Mouse (Mus musculus) limb, embryonic 11.5 days (tissue): ENCODE results near the gene Ubxn7. TPM values are rescaled to one million over a fixed set of nuclear protein-coding genes. Genes with fewer than 3 reads are reported as not detected.

ENCODE experiments used
- ATAC-seq: fragments of 200-750 bp; cut with Nextera tagmentation; 2 replicates; pipeline ENCODE4 v1.8.0; 2017; ENCODE audit warnings: low read depth; ENCODE audit not compliant: insufficient number of reproducible peaks, low FRiP score, low TSS enrichment
- DNase-seq: peaks from one replicate; pipeline ENCODE4 v3.0.0-alpha.2; 2015; ENCODE audit warnings: low spot score
- H3K27ac ChIP-seq: fragments of 300-500 bp; sonication (generic); replicated peaks from 2 replicates; pipeline ENCODE4 v1.5.1; 2014; ENCODE audit warnings: low read depth, mild to moderate bottlenecking, low read length
- H3K27me3 ChIP-seq: fragments of 300-500 bp; sonication (generic); 2 replicates; pipeline ENCODE4 v1.6.1; 2014; ENCODE audit warnings: mild to moderate bottlenecking, low read length, mixed read lengths; ENCODE audit not compliant: control insufficient read depth, insufficient read depth
- H3K36me3 ChIP-seq: fragments of 300-500 bp; sonication (generic); 2 replicates; pipeline ENCODE4 v1.6.1; 2014; ENCODE audit warnings: mild to moderate bottlenecking, low read length, moderate library complexity, mixed read lengths; ENCODE audit not compliant: control insufficient read depth, insufficient read depth
- H3K4me1 ChIP-seq: fragments of 300-500 bp; sonication (generic); 2 replicates; pipeline ENCODE4 v1.6.1; 2014; ENCODE audit warnings: low read length, mixed read lengths; ENCODE audit not compliant: control insufficient read depth, insufficient read depth
- H3K4me2 ChIP-seq: fragments of 300-500 bp; sonication (generic); 2 replicates; pipeline ENCODE4 v1.6.1; 2014; ENCODE audit warnings: low read depth, mild to moderate bottlenecking, moderate library complexity; ENCODE audit not compliant: severe bottlenecking
- H3K4me3 ChIP-seq: fragments of 300-500 bp; sonication (generic); 2 replicates; pipeline ENCODE4 v1.5.1; 2014; ENCODE audit warnings: low read depth, low read length
- H3K9ac ChIP-seq: fragments of 300-500 bp; sonication (generic); 2 replicates; pipeline ENCODE4 v1.6.1; 2014; ENCODE audit warnings: mild to moderate bottlenecking, low read length
- H3K9me3 ChIP-seq: fragments of 300-500 bp; sonication (generic); 2 replicates; pipeline ENCODE4 v1.6.1; 2016; ENCODE audit warnings: low read length; ENCODE audit not compliant: control insufficient read depth
- WGBS: fragments of 180-500 bp; shearing (Covaris S2); extraction: QIAGEN DNeasy Blood & Tissue Kit; methylation state at CpG from one replicate; pipeline ENCODE4 v1.1.7; 2014; 5-methylcytosine and 5-hydroxymethylcytosine counted together
- polyA plus RNA-seq: library from polyadenylated mRNA; unstranded; fragments of >200 nt; fragmentation: Nextera tagmentation; extraction: Ambion mirVana; gene quantifications from 2 replicates; pipeline ENCODE4 v1.2.1, GENCODE M21; 2014

Ubxn7 gene
- polyA plus RNA-seq, 1 experiment from 2014 or later, result 28.0 TPM

DNA sequence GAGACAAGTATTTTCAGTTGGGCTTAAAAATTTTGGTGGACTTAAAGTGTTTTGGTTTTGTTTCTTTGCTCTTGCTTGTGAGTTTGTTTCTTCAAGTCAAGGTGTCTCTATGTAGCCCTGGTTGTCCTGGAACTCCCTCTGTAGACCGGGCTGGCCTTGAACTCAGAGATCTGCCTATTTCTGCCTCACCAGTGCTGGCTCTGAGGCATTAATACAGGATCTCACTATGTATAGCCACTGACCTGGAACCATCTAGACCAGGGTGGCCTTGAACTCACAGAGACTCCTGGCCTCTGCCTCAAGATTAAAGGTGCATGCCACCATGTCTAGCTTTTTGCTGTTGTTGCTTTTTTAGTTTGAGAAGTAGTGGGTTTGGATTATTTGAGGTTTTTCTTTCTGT is 99.9 kb downstream of the Ubxn7 start:
- 93% methylated on average over 1 of the region's 1 CpGs for WGBS
- no peak for DNase-seq
- Histone ChIP-seq H3K27me3 (no peaks in the 10 kb centered on the region), H3K4me1 (0 out of 2 replicates have a peak, but pooled peaks cover 3% of the 10 kb centered on the region), H3K4me2 (peak overlapping the region; percentile 95; the same call in 1 of the 2 replicates), H3K9me3 (no peaks in the 10 kb centered on the region), H3K4me3 (no peak overlapping the region), H3K9ac (0 out of 2 replicates have a peak overlapping the region, but pooled peaks have one; percentile 74), H3K36me3 (no peaks in the 10 kb centered on the region), H3K27ac (no peak overlapping the region)
- ATAC-seq, result no peak

DNA sequence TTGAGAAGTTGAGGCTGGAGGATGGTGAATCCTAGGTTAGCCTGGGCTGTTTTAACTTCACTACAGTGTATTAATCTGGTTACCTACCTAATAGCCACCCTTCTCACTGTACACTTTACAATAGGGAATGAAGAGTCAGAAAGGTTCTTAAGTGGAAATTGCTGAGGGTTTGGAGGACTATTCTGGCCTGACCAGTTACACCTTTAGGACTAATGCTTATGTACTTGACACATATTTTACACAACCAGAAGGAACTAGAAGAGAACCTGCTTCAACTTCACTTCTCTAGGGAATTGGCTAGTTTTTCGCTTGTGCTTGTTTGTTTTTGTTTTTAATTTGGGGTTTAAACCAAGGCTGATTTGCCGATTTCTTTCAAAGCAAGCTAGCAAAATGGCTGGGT is 101.1 kb downstream of the Ubxn7 start:
- Histone ChIP-seq H3K9ac (no peak overlapping the region), H3K9me3 (no peaks in the 10 kb centered on the region), H3K4me3 (no peak overlapping the region), H3K36me3 (no peaks in the 10 kb centered on the region), H3K27ac (no peak overlapping the region), H3K4me1 (0 out of 2 replicates have a peak, but pooled peaks cover 3% of the 10 kb centered on the region), H3K4me2 (no peak overlapping the region), H3K27me3 (no peaks in the 10 kb centered on the region)
- DNase-seq, result no peak
- ATAC-seq, result no peak
- WGBS, result 84% methylated on average over 2 of the region's 2 CpGs

DNA sequence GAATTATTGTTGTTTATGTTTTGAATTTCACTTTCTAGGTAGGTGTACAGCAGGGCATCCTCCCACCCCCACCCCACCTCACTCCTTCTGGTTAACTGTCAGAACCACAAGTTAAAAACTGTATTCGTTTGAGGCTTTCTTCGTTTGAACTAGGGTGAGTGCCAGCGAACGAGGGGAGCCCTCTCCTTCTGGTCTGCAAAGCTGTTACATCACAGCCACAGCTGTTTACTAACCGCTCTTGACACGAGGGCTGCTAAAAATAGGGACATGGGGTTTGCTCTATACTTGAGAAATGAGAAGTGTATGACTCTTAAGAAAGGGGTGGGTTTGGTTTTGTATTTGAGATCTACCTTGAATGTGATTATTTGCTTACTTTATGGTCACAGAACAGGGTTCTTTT is 102.0 kb downstream of the Ubxn7 start:
- ATAC-seq (no peak), DNase-seq (no peak)
- Histone ChIP-seq H3K9me3 (no peaks in the 10 kb centered on the region), H3K4me3 (no peak overlapping the region), H3K9ac (no peak overlapping the region), H3K36me3 (no peaks in the 10 kb centered on the region), H3K4me1 (0 out of 2 replicates have a peak, but pooled peaks cover 3% of the 10 kb centered on the region), H3K4me2 (no peak overlapping the region), H3K27me3 (no peaks in the 10 kb centered on the region), H3K27ac (no peak overlapping the region)
- WGBS, result 66% methylated on average over 6 of the region's 6 CpGs

DNA sequence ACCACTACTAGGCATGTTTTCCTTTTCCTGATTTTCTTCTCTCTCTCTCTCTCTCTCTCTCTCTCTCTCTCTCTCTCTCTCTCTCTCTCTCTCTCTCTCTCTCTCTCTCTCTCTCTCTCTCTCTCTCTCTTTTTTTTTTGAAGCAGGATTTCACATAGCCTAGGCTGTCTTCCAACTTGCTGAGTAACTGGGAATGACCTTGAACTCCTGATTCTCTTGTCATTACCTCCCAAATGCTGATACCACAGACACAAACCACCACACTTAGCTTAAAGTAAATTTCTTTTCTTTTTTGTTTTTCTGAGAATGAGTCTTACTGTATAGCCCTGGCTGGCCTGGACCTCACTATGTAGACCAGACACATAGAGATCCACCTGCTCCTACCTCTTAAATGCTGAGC is 102.6 kb downstream of the Ubxn7 start:
- no peak overlapping the region for H3K9ac ChIP-seq
- DNase-seq, result no peak
- H3K27me3 ChIP-seq, result no peaks in the 10 kb centered on the region
- no peak overlapping the region for H3K27ac ChIP-seq
- no peak overlapping the region for H3K4me3 ChIP-seq
- 0 out of 2 replicates have a peak, but pooled peaks cover 3% of the 10 kb centered on the region for H3K4me1 ChIP-seq
- no peak overlapping the region for H3K4me2 ChIP-seq
- no peaks in the 10 kb centered on the region for H3K9me3 ChIP-seq
- no peak for ATAC-seq
- no peaks in the 10 kb centered on the region for H3K36me3 ChIP-seq

DNA sequence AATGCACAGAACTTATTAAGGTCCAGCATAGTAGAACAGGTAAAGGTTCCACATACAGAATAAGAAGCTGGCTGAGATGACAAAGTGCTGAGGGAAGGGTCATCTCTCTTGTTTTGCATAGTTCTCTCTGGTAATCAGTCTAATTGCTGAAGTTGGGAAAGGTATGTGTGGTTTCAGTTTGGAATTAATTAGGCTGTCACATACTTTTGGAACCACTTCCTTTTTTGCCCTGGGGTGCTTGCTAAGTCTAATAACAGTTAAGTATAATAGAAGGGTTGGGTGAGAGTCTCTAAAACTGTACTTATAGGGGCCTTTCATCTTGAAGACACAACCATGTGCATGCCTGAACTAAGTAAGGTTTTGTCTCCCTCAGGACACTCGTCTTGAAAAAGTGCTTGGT is 104.6 kb downstream of the Ubxn7 start:
- DNase-seq (no peak), ATAC-seq (no peak)
- WGBS, result 51% methylated on average over 1 of the region's 1 CpGs
- H3K4me2 ChIP-seq, result no peak overlapping the region
- no peaks in the 10 kb centered on the region for H3K27me3 ChIP-seq
- no peak overlapping the region for H3K4me3 ChIP-seq
- no peak overlapping the region for H3K27ac ChIP-seq
- H3K36me3 ChIP-seq, result no peaks in the 10 kb centered on the region
- H3K4me1 ChIP-seq, result no peaks in the 10 kb centered on the region
- H3K9ac ChIP-seq, result no peak overlapping the region
- H3K9me3 ChIP-seq, result no peaks in the 10 kb centered on the region

DNA sequence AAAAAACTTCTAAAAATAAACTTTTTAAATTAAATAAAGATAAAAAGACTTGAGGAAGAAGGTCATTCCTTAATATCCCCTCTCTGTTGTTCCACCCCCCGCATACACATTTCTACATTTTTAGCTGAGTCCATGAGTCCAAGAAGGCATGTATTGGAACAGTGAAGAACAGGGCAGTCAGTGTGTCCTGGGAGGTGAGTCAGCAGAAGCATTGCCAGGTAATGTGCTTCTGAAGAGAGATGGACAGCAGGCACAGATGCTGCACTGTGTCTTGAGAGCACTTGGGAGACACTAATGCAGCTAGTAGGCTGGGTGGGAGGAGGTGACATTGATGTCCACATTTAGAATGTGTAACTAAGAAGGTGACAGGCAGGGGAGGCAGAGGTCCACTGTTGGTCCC is 105.2 kb downstream of the Ubxn7 start:
- DNase-seq (no peak), ATAC-seq (no peak)
- H3K4me2 ChIP-seq, result no peak overlapping the region
- WGBS, result 97% methylated on average over 1 of the region's 1 CpGs
- H3K4me3 ChIP-seq, result no peak overlapping the region
- H3K9me3 ChIP-seq, result no peaks in the 10 kb centered on the region
- no peak overlapping the region for H3K9ac ChIP-seq
- no peaks in the 10 kb centered on the region for H3K4me1 ChIP-seq
- no peaks in the 10 kb centered on the region for H3K27me3 ChIP-seq
- no peak overlapping the region for H3K27ac ChIP-seq
- H3K36me3 ChIP-seq, result no peaks in the 10 kb centered on the region

DNA sequence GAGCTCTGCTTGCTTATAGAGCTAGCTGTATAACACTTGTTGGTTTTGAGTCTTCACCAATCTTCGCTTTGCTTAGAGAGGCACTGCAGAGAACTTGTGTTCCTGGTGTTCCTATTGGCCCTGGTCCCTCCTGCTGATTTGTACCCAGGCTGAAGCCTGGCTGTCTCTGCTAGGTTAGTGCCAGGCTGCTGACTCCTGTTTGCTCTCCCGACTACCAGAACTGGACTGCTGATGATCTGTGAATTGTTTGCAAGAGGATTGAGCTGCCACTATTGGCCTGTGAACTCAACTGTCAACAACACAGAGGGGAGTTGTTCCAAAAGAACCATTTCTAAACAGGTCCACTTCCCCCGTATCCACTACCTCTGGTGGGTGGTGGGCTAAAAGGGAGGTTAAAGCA is 109.4 kb downstream of the Ubxn7 start:
- 97% methylated on average over 3 of the region's 3 CpGs for WGBS
- H3K4me2 ChIP-seq, result no peak overlapping the region
- no peak for ATAC-seq

More for the DNA sequence above, 109.4 kb downstream of the Ubxn7 start:
- Histone ChIP-seq H3K36me3 (peaks cover 2% of the 10 kb centered on the region; the same call in 1 of the 2 replicates), H3K4me1 (no peaks in the 10 kb centered on the region), H3K27me3 (no peaks in the 10 kb centered on the region), H3K9ac (no peak overlapping the region), H3K9me3 (no peaks in the 10 kb centered on the region), H3K27ac (no peak overlapping the region), H3K4me3 (no peak overlapping the region)
- DNase-seq, result no peak

Other genes starting within 250 kb of the Ubxn7 start
- gene Pigx, start 232.5 kb upstream of the Ubxn7 start, polyA plus RNA-seq, result 131 and 137 TPM in 2 replicates
- gene Cep19, start 232.5 kb upstream of the Ubxn7 start, polyA plus RNA-seq, result 38.2 and 44.3 TPM in 2 replicates
- gene Nrros, start 166.7 kb upstream of the Ubxn7 start, polyA plus RNA-seq, result 10.1 and 11.5 TPM in 2 replicates
- 0.25 TPM in 1 of 2 replicates, not detected in the other for gene Bex6, start 152.4 kb upstream of the Ubxn7 start, polyA plus RNA-seq
- 21.6 and 23.3 TPM in 2 replicates for gene Fbxo45, start 85.1 kb upstream of the Ubxn7 start, polyA plus RNA-seq
- 19.2 and 20.2 TPM in 2 replicates for gene Wdr53, start 85.0 kb upstream of the Ubxn7 start, polyA plus RNA-seq
- gene Smco1, start 60.8 kb upstream of the Ubxn7 start, polyA plus RNA-seq, result not detected in 2 replicates
- 25.0 and 27.9 TPM in 2 replicates for gene Rnf168, start 54.8 kb upstream of the Ubxn7 start, polyA plus RNA-seq
- not detected in 2 replicates for gene Tm4sf19, start 68.2 kb downstream of the Ubxn7 start, polyA plus RNA-seq
- 32.1 and 36.1 TPM in 2 replicates for gene Tctex1d2, start 87.4 kb downstream of the Ubxn7 start, polyA plus RNA-seq
- gene Pcyt1a, start 98.7 kb downstream of the Ubxn7 start, polyA plus RNA-seq, result 35.6 and 37.0 TPM in 2 replicates
- gene Slc51a, start 155.6 kb downstream of the Ubxn7 start, polyA plus RNA-seq, result 0.33 and 0.41 TPM in 2 replicates
- gene Zdhhc19, start 164.0 kb downstream of the Ubxn7 start, polyA plus RNA-seq, result not detected in 2 replicates